ENCODE assay signal across 10 mouse cellular contexts in the genomic region with DNA sequence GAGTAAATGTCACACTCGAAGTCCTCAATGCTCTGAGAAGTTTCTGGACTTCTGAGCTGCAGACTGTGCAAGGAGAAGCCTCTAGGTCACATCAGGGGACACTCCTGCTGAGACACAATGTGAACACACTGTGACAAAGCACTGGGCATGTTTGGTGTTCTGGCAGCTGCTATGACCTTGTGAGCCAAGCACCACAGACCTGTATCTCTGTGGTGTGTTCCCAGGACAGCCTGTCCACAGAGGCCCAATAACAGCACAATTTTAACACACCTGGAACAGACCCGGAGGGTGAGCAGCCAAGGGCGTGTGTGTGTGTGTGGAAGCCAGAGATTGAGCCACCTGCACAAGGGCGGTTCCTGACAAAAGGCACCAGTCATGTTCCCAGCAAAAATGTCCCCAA. TPM values are rescaled to one million over a fixed set of nuclear protein-coding genes. Genes with fewer than 3 reads are reported as not detected.
A peak's percentile ranks its signal among the peaks of the same experiment; 100 is the strongest.
DNase-seq lines count a peak whose midpoint lies in the region; ATAC-seq and TF ChIP-seq lines count a peak whose summit lies in the region.
"Had no signal": no experiment of that assay in that cellular context is flagged by ENCODE, and none has a peak within 500 bp of the region (broad histone marks: within the 10 kb centered on the region; RNA-seq: fewer than 3 reads in every experiment).

No protein-coding gene starts in this region.

- peaks cover 19% of the 10 kb centered on the region for H3K27me3 ChIP-seq in hindbrain, embryonic 13.5 days
- H3K27me3 ChIP-seq in hindbrain, embryonic 12.5 days: peaks cover 24% of the 10 kb centered on the region
- H3K27me3 ChIP-seq in midbrain, embryonic 16.5 days (ENCODE audit: control insufficient read depth, insufficient read depth, low read depth, low read length): no peaks in the 10 kb centered on the region; the same call in 1 of the 2 replicates
- peaks cover 4% of the 10 kb centered on the region for H3K27me3 ChIP-seq in midbrain, embryonic 11.5 days (ENCODE audit: control insufficient read depth, insufficient read depth, low read length)
- H3K27me3 ChIP-seq in heart, postnatal 0 days (ENCODE audit: control insufficient read depth, insufficient read depth, low read length): peaks cover 13% of the 10 kb centered on the region; the same call in 1 of the 2 replicates
- no peaks in the 10 kb centered on the region; the same call in none of the 2 replicates for H3K27me3 ChIP-seq in stomach, embryonic 16.5 days (ENCODE audit: control insufficient read depth, insufficient read depth, low read length)

- H3K27ac ChIP-seq in hindbrain, embryonic 13.5 days: no peak overlapping the region
- H3K27ac ChIP-seq in hindbrain, embryonic 12.5 days: no peak overlapping the region
- no peak overlapping the region for H3K27ac ChIP-seq in midbrain, embryonic 16.5 days (ENCODE audit: low read length)
- H3K27ac ChIP-seq in midbrain, embryonic 11.5 days (ENCODE audit: low read depth, low read length): no peak overlapping the region
- H3K27ac ChIP-seq in heart, postnatal 0 days (ENCODE audit: low read depth): peak overlapping the region; percentile 44; the same call in 1 of the 2 replicates
- H3K27ac ChIP-seq in stomach, embryonic 16.5 days (ENCODE audit: low read length): no peak overlapping the region

- H3K4me3 ChIP-seq in hindbrain, embryonic 13.5 days: no peak overlapping the region
- H3K4me3 ChIP-seq in hindbrain, embryonic 12.5 days: no peak overlapping the region
- no peak overlapping the region for H3K4me3 ChIP-seq in midbrain, embryonic 16.5 days (ENCODE audit: low read depth, low read length)
- no peak overlapping the region for H3K4me3 ChIP-seq in midbrain, embryonic 11.5 days (ENCODE audit: low read depth, low read length)
- H3K4me3 ChIP-seq in heart, postnatal 0 days (ENCODE audit: low read depth, low read length): no peak overlapping the region
- H3K4me3 ChIP-seq in stomach, embryonic 16.5 days (replicated peaks; ENCODE audit: low read length): no peak overlapping the region

- H3K4me1 ChIP-seq in hindbrain, embryonic 13.5 days (replicated peaks): peaks cover 14% of the 10 kb centered on the region
- peaks cover 4% of the 10 kb centered on the region; the same call in 1 of the 2 replicates for H3K4me1 ChIP-seq in hindbrain, embryonic 12.5 days
- peaks cover 5% of the 10 kb centered on the region; the same call in 1 of the 2 replicates for H3K4me1 ChIP-seq in midbrain, embryonic 16.5 days (ENCODE audit: control insufficient read depth, insufficient read depth, low read length)
- H3K4me1 ChIP-seq in midbrain, embryonic 11.5 days (ENCODE audit: control insufficient read depth, insufficient read depth, low read length): no peaks in the 10 kb centered on the region
- 0 out of 2 replicates have a peak, but pooled peaks cover 3% of the 10 kb centered on the region for H3K4me1 ChIP-seq in heart, postnatal 0 days (ENCODE audit: control insufficient read depth, insufficient read depth)
- H3K4me1 ChIP-seq in stomach, embryonic 16.5 days (ENCODE audit: control insufficient read depth, insufficient read depth, low read length): peaks cover 1% of the 10 kb centered on the region; the same call in 1 of the 2 replicates

- 66% methylated on average over 4 of the region's 4 CpGs for WGBS in hindbrain, embryonic 13.5 days
- WGBS in hindbrain, embryonic 12.5 days: 65% methylated on average over 4 of the region's 4 CpGs
- WGBS in midbrain, embryonic 16.5 days: 66% methylated on average over 4 of the region's 4 CpGs
- WGBS in midbrain, embryonic 11.5 days: 51% methylated on average over 4 of the region's 4 CpGs
- 47% methylated on average over 4 of the region's 4 CpGs for WGBS in heart, postnatal 0 days
- 42% methylated on average over 4 of the region's 4 CpGs for WGBS in stomach, embryonic 16.5 days

- no peaks in the 10 kb centered on the region for H3K9me3 ChIP-seq in hindbrain, embryonic 13.5 days
- H3K9me3 ChIP-seq in hindbrain, embryonic 12.5 days (replicated peaks): no peaks in the 10 kb centered on the region
- no peaks in the 10 kb centered on the region for H3K9me3 ChIP-seq in midbrain, embryonic 16.5 days (replicated peaks; ENCODE audit: control insufficient read depth, low read length, poor library complexity, severe bottlenecking)
- H3K9me3 ChIP-seq in midbrain, embryonic 11.5 days (ENCODE audit: control insufficient read depth, low read length): no peaks in the 10 kb centered on the region
- no peaks in the 10 kb centered on the region for H3K9me3 ChIP-seq in heart, postnatal 0 days (replicated peaks; ENCODE audit: control insufficient read depth, low read length)
- no peaks in the 10 kb centered on the region for H3K9me3 ChIP-seq in stomach, embryonic 16.5 days (replicated peaks; ENCODE audit: control insufficient read depth, low read length)

- ATAC-seq in hindbrain, embryonic 13.5 days (ENCODE audit: low FRiP score): no peak
- ATAC-seq in hindbrain, embryonic 12.5 days (ENCODE audit: low FRiP score): no peak
- no peak for ATAC-seq in midbrain, embryonic 16.5 days
- ATAC-seq in midbrain, embryonic 11.5 days (ENCODE audit: low FRiP score): no peak
- ATAC-seq in heart, postnatal 0 days (ENCODE audit: insufficient read depth, low read depth): peak; percentile 66
- no peak for ATAC-seq in stomach, embryonic 16.5 days (ENCODE audit: insufficient read depth, low FRiP score)

- TF ChIP-seq CTCF in heart, postnatal 0 days (IDR thresholded peaks at IDR 0.05; ENCODE audit: low read depth): no peak

- 0 out of 2 replicates have a peak overlapping the region, but pooled peaks have one; percentile 24 for H3K9ac ChIP-seq in hindbrain, embryonic 13.5 days
- H3K9ac ChIP-seq in hindbrain, embryonic 12.5 days: no peak overlapping the region
- H3K9ac ChIP-seq in midbrain, embryonic 16.5 days (ENCODE audit: low read depth, low read length): no peak overlapping the region
- H3K9ac ChIP-seq in midbrain, embryonic 11.5 days (ENCODE audit: low read length): no peak overlapping the region
- no peak overlapping the region for H3K9ac ChIP-seq in heart, postnatal 0 days (replicated peaks; ENCODE audit: low read depth, low read length)
- H3K9ac ChIP-seq in stomach, embryonic 16.5 days (ENCODE audit: low read length): peak overlapping the region; percentile 45; the same call in 1 of the 2 replicates

- no peak for TF ChIP-seq EP300 in heart, postnatal 0 days (IDR thresholded peaks at IDR 0.05; ENCODE audit: low read depth)

- no peak for DNase-seq in midbrain, embryonic 11.5 days (ENCODE audit: low spot score, missing footprints)
- DNase-seq in heart, postnatal 0 days (ENCODE audit: low spot score): peak; percentile 16
- DNase-seq in urinary bladder, adult 18-20 months (ENCODE audit: low spot score in 2 of 2): no peak
- DNase-seq in lung, postnatal 36 days: no peak

- H3K4me2 ChIP-seq in hindbrain, embryonic 13.5 days: peak overlapping the region; percentile 36
- H3K4me2 ChIP-seq in hindbrain, embryonic 12.5 days (replicated peaks): no peak overlapping the region
- peak overlapping the region; percentile 31; the same call in 1 of the 2 replicates for H3K4me2 ChIP-seq in midbrain, embryonic 16.5 days (ENCODE audit: low read length)
- no peak overlapping the region for H3K4me2 ChIP-seq in midbrain, embryonic 11.5 days
- H3K4me2 ChIP-seq in heart, postnatal 0 days (ENCODE audit: low read depth, low read length): peak overlapping the region; percentile 29; the same call in 1 of the 2 replicates
- no peak overlapping the region for H3K4me2 ChIP-seq in stomach, embryonic 16.5 days (ENCODE audit: low read depth, low read length)

- H3K36me3 ChIP-seq in hindbrain, embryonic 13.5 days: no peaks in the 10 kb centered on the region
- no peaks in the 10 kb centered on the region for H3K36me3 ChIP-seq in hindbrain, embryonic 12.5 days
- H3K36me3 ChIP-seq in midbrain, embryonic 16.5 days (ENCODE audit: control insufficient read depth, insufficient read depth, low read length): no peaks in the 10 kb centered on the region
- no peaks in the 10 kb centered on the region for H3K36me3 ChIP-seq in midbrain, embryonic 11.5 days (ENCODE audit: control insufficient read depth, insufficient read depth, low read length)
- H3K36me3 ChIP-seq in heart, postnatal 0 days (replicated peaks; ENCODE audit: control insufficient read depth, insufficient read depth, low read length): no peaks in the 10 kb centered on the region
- H3K36me3 ChIP-seq in stomach, embryonic 16.5 days (ENCODE audit: control insufficient read depth, insufficient read depth, low read length): no peaks in the 10 kb centered on the region

RNA-seq across cellular contexts. Expression of a gene that starts 20.1 kb away (rescaled TPM):
- polyA plus RNA-seq in hindbrain, embryonic 13.5 days (2015; fragmentation: Nextera tagmentation; extraction: Ambion mirVana): 13.4 and 13.5 TPM in 2 replicates
- polyA plus RNA-seq in hindbrain, embryonic 12.5 days (2016; fragmentation: Nextera tagmentation; extraction: Ambion mirVana): 10.1 and 10.7 TPM in 2 replicates
- polyA plus RNA-seq in midbrain, embryonic 16.5 days (2015; fragmentation: Nextera tagmentation; extraction: Ambion mirVana): 21.5 and 25.6 TPM in 2 replicates
- 6.6 and 7.0 TPM in 2 replicates for polyA plus RNA-seq in midbrain, embryonic 11.5 days (2014; fragmentation: Nextera tagmentation; extraction: Ambion mirVana)
- total RNA-seq in heart, postnatal 0 days (2014; rRNA removed; ENCODE audit: low replicate concordance): 0.11 and 0.93 TPM in 2 replicates
- polyA plus RNA-seq in heart, postnatal 0 days (2015; fragmentation: Nextera tagmentation; extraction: Ambion mirVana): 0.64 and 0.85 TPM in 2 replicates
- polyA plus RNA-seq in stomach, embryonic 16.5 days (2015; fragmentation: Nextera tagmentation; extraction: Ambion mirVana): 5.2 and 6.1 TPM in 2 replicates

RNA-seq across cellular contexts. Expression of a gene that starts 30.8 kb away (rescaled TPM):
- 37.5 and 40.2 TPM in 2 replicates for polyA plus RNA-seq in hindbrain, embryonic 13.5 days (2015; fragmentation: Nextera tagmentation; extraction: Ambion mirVana)
- 16.4 and 16.7 TPM in 2 replicates for polyA plus RNA-seq in hindbrain, embryonic 12.5 days (2016; fragmentation: Nextera tagmentation; extraction: Ambion mirVana)
- polyA plus RNA-seq in midbrain, embryonic 16.5 days (2015; fragmentation: Nextera tagmentation; extraction: Ambion mirVana): 71.7 and 88.1 TPM in 2 replicates
- polyA plus RNA-seq in midbrain, embryonic 11.5 days (2014; fragmentation: Nextera tagmentation; extraction: Ambion mirVana): 3.1 and 3.3 TPM in 2 replicates
- total RNA-seq in heart, postnatal 0 days (2014; rRNA removed; ENCODE audit: low replicate concordance): not detected in 2 replicates
- not detected in 2 replicates for polyA plus RNA-seq in heart, postnatal 0 days (2015; fragmentation: Nextera tagmentation; extraction: Ambion mirVana)
- 0.49 and 0.57 TPM in 2 replicates for polyA plus RNA-seq in stomach, embryonic 16.5 days (2015; fragmentation: Nextera tagmentation; extraction: Ambion mirVana)
- total RNA-seq: common myeloid progenitor, adult 5-6 weeks; granulocyte monocyte progenitor cell, adult 5-6 weeks had no signal

RNA-seq across cellular contexts. Expression of a gene that starts 42.6 kb away (rescaled TPM):
- polyA plus RNA-seq in hindbrain, embryonic 13.5 days (2015; fragmentation: Nextera tagmentation; extraction: Ambion mirVana): 42.3 and 44.0 TPM in 2 replicates
- 33.8 and 37.0 TPM in 2 replicates for polyA plus RNA-seq in hindbrain, embryonic 12.5 days (2016; fragmentation: Nextera tagmentation; extraction: Ambion mirVana)
- polyA plus RNA-seq in midbrain, embryonic 16.5 days (2015; fragmentation: Nextera tagmentation; extraction: Ambion mirVana): 52.8 and 55.7 TPM in 2 replicates
- 9.1 and 10.1 TPM in 2 replicates for polyA plus RNA-seq in midbrain, embryonic 11.5 days (2014; fragmentation: Nextera tagmentation; extraction: Ambion mirVana)
- 18.7 and 29.3 TPM in 2 replicates for total RNA-seq in heart, postnatal 0 days (2014; rRNA removed; ENCODE audit: low replicate concordance)
- 6.3 and 7.5 TPM in 2 replicates for polyA plus RNA-seq in heart, postnatal 0 days (2015; fragmentation: Nextera tagmentation; extraction: Ambion mirVana)
- polyA plus RNA-seq in stomach, embryonic 16.5 days (2015; fragmentation: Nextera tagmentation; extraction: Ambion mirVana): 18.2 and 20.9 TPM in 2 replicates

Comparison
In these comparisons a context has a peak if more than half of its experiments do, and no peak if none do; other contexts are left out.
1. H3K4me2 ChIP-seq: peak in hindbrain, embryonic 13.5 days (single experiment), midbrain, embryonic 16.5 days (single experiment) and heart, postnatal 0 days (single experiment); none in hindbrain, embryonic 12.5 days (single experiment), midbrain, embryonic 11.5 days (single experiment) and stomach, embryonic 16.5 days (single experiment).
2. H3K9ac ChIP-seq: peak in hindbrain, embryonic 13.5 days (single experiment) and stomach, embryonic 16.5 days (single experiment); none in hindbrain, embryonic 12.5 days (single experiment), midbrain, embryonic 16.5 days (single experiment), midbrain, embryonic 11.5 days (single experiment) and heart, postnatal 0 days (single experiment).